ENCODE assay signal across 8 mouse cellular contexts in genomic region chr9:110304969-110305651, GRCm38 (mm10). TPM values are rescaled to one million over a fixed set of nuclear protein-coding genes. Genes with fewer than 3 reads are reported as not detected.
DNase-seq lines count a peak whose midpoint lies in the region; ATAC-seq and TF ChIP-seq lines count a peak whose summit lies in the region.

TSS of gene Elp6 (plus strand) at chr9:110305173.

- H3K27ac ChIP-seq in cortical plate, adult 2 months (ENCODE audit: insufficient read depth, low read length), result peak within 1 kb of the TSS; percentile 32

- peak; percentile 100 for TF ChIP-seq POLR2A in cortical plate, adult 2 months (IDR thresholded peaks at IDR 0.05; ENCODE audit: extremely low read depth, insufficient read depth, low read length)

- TF ChIP-seq CTCF in cortical plate, adult 2 months (IDR thresholded peaks at IDR 0.05; ENCODE audit: extremely low read depth, insufficient read depth, low read length), result no peak

- no peaks in the 10 kb centered on the region for H3K4me1 ChIP-seq in cortical plate, adult 2 months (ENCODE audit: control insufficient read depth, insufficient read depth, low read length)

- H3K4me3 ChIP-seq in cortical plate, adult 2 months (ENCODE audit: insufficient read depth, low read length), result peak within 1 kb of the TSS; percentile 41

- peak; percentile 84 for DNase-seq in gastrocnemius, postnatal 10 days
- DNase-seq in induced T-regulatory cell, adult 2 months (ENCODE audit: low read depth), result peak; percentile 96
- peak; percentile 87 to 94 for DNase-seq in left cerebral cortex, adult 9 months (ENCODE audit: low spot score in 2 of 2)
- DNase-seq in right cerebral cortex, postnatal 14 days, result peak; percentile 86
- peak; percentile 89 to 91 for DNase-seq in urinary bladder, postnatal 36 days (ENCODE audit: low spot score in 2 of 2)

- ATAC-seq in activated CD4-positive, CD25-positive, alpha-beta regulatory T cell, adult 4 months, result peak; percentile 96
- peak; percentile 92 for ATAC-seq in megakaryocyte progenitor cell, adult 5-6 weeks (replicated peaks; ENCODE audit: poor library complexity)

RNA-seq across cellular contexts. Expression of gene Elp6, which starts in this region (rescaled TPM):
- 10 to 100 TPM; 14.4 to 16.1 TPM for polyA plus RNA-seq in activated CD4-positive, CD25-positive, alpha-beta regulatory T cell, adult 4 months (2017; shearing (Covaris generic))
- 18.4 and 20.0 TPM in 2 replicates for polyA plus RNA-seq in cortical plate, adult 2 months (2012; rRNA removed)
- 1 to 10 TPM; 4.2 to 4.7 TPM for total RNA-seq in gastrocnemius, postnatal 10 days (2021)
- 9.9 and 12.1 TPM in 2 replicates for total RNA-seq in megakaryocyte progenitor cell, adult 5-6 weeks (2015)
- total RNA-seq in megakaryocyte progenitor cell, adult 5-6 weeks (2017), result 9.3 and 9.4 TPM in 2 replicates

Comparison
In these comparisons a context has a peak if more than half of its experiments do, and no peak if none do; other contexts are left out.
1. Peak in every context shown above with its lines: DNase-seq, ATAC-seq, H3K4me3 ChIP-seq and H3K27ac ChIP-seq.